Mouse (Mus musculus) heart, postnatal 0 days (tissue): ENCODE measurements around the gene Adamts12. TPM values are rescaled to one million over a fixed set of nuclear protein-coding genes. Genes with fewer than 3 reads are reported as not detected.

Experiments
- ATAC-seq: fragments of 200-750 bp; cut with Nextera tagmentation; 2 replicates; pipeline ENCODE4 v1.8.0; 2017; ENCODE audit warnings: low read depth, moderate number of reproducible peaks, moderate library complexity; ENCODE audit not compliant: insufficient read depth
- DNase-seq: peaks from one replicate; pipeline ENCODE4 v3.0.0-alpha.2; 2016; ENCODE audit warnings: low spot score
- H3K27ac ChIP-seq: fragments of 300-500 bp; sonication (generic); 2 replicates; pipeline ENCODE4 v1.5.1; 2014; ENCODE audit warnings: low read depth, mild to moderate bottlenecking
- H3K27me3 ChIP-seq: fragments of 300-500 bp; sonication (generic); 2 replicates; pipeline ENCODE4 v1.6.1; 2014; ENCODE audit warnings: low read length, mixed read lengths; ENCODE audit not compliant: control insufficient read depth, insufficient read depth
- H3K36me3 ChIP-seq: fragments of 300-500 bp; sonication (generic); replicated peaks from 2 replicates; pipeline ENCODE4 v1.6.1; 2014; ENCODE audit warnings: low read length, mixed read lengths; ENCODE audit not compliant: control insufficient read depth, insufficient read depth
- H3K4me1 ChIP-seq: fragments of 300-500 bp; sonication (generic); 2 replicates; pipeline ENCODE4 v1.6.1; 2014; ENCODE audit warnings: antibody characterized with exemption; ENCODE audit not compliant: control insufficient read depth, insufficient read depth
- H3K4me2 ChIP-seq: fragments of 300-500 bp; sonication (generic); 2 replicates; pipeline ENCODE4 v1.6.1; 2014; ENCODE audit warnings: low read depth, mild to moderate bottlenecking, low read length, moderate library complexity
- H3K4me3 ChIP-seq: fragments of 300-500 bp; sonication (generic); 2 replicates; pipeline ENCODE4 v1.5.1; 2014; ENCODE audit warnings: low read depth, low read length
- H3K9ac ChIP-seq: fragments of 300-500 bp; sonication (generic); replicated peaks from 2 replicates; pipeline ENCODE4 v1.6.1; 2014; ENCODE audit warnings: low read depth, low read length, mixed read lengths
- H3K9me3 ChIP-seq: fragments of 300-500 bp; sonication (generic); replicated peaks from 2 replicates; pipeline ENCODE4 v1.6.1; 2016; ENCODE audit warnings: low read length; ENCODE audit not compliant: control insufficient read depth
- CTCF ChIP-seq: IDR thresholded peaks from 2 replicates; pipeline ENCODE4 v1.5.1; 2016; ENCODE audit warnings: antibody characterized with exemption, control low read depth, low read depth
- EP300 ChIP-seq: IDR thresholded peaks from 2 replicates; pipeline ENCODE4 v1.6.1; 2016; ENCODE audit warnings: antibody characterized with exemption, low read depth
- WGBS: fragments of 180-500 bp; shearing (Covaris S2); extraction: QIAGEN DNeasy Blood & Tissue Kit; methylation state at CpG from one replicate; pipeline ENCODE4 v1.1.7; 2014; 5-methylcytosine and 5-hydroxymethylcytosine counted together
- polyA plus RNA-seq: library from polyadenylated mRNA; unstranded; fragments of >200 nt; fragmentation: Nextera tagmentation; extraction: Ambion mirVana; gene quantifications from 2 replicates; pipeline ENCODE4 v1.2.1, GENCODE M21; 2015
- total RNA-seq: library from RNA; depleted of rRNA; stranded (reverse); fragments of >200 nt; gene quantifications from 2 replicates; pipeline ENCODE4 v1.2.3, GENCODE M21; 2014; ENCODE audit warnings: low replicate concordance

The Adamts12 gene
- total and polyA plus RNA-seq, 2 experiments from 2014 or later, result 1.1 to 6.4 TPM

GRCm38 (mm10) chr15:11098940-11099339 is 34.4 kb downstream of the Adamts12 start:
- no peak for DNase-seq
- Histone ChIP-seq H3K4me2 (no peak overlapping the region), H3K36me3 (no peaks in the 10 kb centered on the region), H3K4me3 (no peak overlapping the region), H3K4me1 (no peaks in the 10 kb centered on the region), H3K9me3 (no peaks in the 10 kb centered on the region), H3K27me3 (no peaks in the 10 kb centered on the region), H3K9ac (no peak overlapping the region), H3K27ac (no peak overlapping the region)
- 65% methylated on average over 7 of the region's 7 CpGs for WGBS
- TF ChIP-seq EP300 (no peak), CTCF (no peak)
- no peak for ATAC-seq

- ATAC-seq (no peak), DNase-seq (no peak)
- Histone ChIP-seq H3K9ac (no peak overlapping the region), H3K27me3 (no peaks in the 10 kb centered on the region), H3K9me3 (no peaks in the 10 kb centered on the region), H3K4me3 (no peak overlapping the region), H3K4me2 (no peak overlapping the region), H3K4me1 (no peaks in the 10 kb centered on the region), H3K27ac (no peak overlapping the region), H3K36me3 (no peaks in the 10 kb centered on the region)
- 71% methylated on average over 4 of the region's 4 CpGs for WGBS
- no peak for TF ChIP-seq CTCF
- no peak for TF ChIP-seq EP300
Observed at GRCm38 (mm10) chr15:11100917-11101316, 36.3 kb downstream of the Adamts12 start.

- no peaks in the 10 kb centered on the region for H3K36me3 ChIP-seq
- no peaks in the 10 kb centered on the region for H3K9me3 ChIP-seq
- no peaks in the 10 kb centered on the region for H3K4me1 ChIP-seq
- H3K9ac ChIP-seq, result no peak overlapping the region
- no peaks in the 10 kb centered on the region for H3K27me3 ChIP-seq
- no peak overlapping the region for H3K4me3 ChIP-seq
- no peak overlapping the region for H3K27ac ChIP-seq
- H3K4me2 ChIP-seq, result no peak overlapping the region
- TF ChIP-seq CTCF, result no peak
- TF ChIP-seq EP300, result no peak
- 59% methylated on average over 2 of the region's 2 CpGs for WGBS
- DNase-seq, result no peak
- no peak for ATAC-seq
Observed at GRCm38 (mm10) chr15:11105101-11105500, 40.5 kb downstream of the Adamts12 start.

DNA sequence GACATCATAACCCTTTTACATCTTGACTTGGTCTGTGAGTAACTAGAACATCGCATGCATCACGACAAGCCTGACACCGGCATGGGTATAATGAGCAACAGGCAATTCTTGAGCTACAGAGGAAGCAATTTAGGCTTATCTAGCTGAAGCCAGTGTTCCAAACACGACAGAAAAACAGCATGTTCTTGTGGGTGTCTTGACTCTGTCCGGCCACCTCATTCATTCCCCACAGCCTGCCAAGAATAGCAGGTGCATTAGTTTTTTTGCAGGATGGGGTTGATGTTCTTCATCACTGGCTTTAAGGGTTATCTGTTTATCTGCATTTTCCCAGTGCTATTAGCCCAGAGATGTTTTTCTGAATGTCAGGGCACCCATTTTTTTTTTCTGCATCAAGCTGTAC is 42.8 kb downstream of the Adamts12 start:
- Histone ChIP-seq H3K4me1 (no peaks in the 10 kb centered on the region), H3K4me3 (no peak overlapping the region), H3K27ac (no peak overlapping the region), H3K9ac (no peak overlapping the region), H3K9me3 (no peaks in the 10 kb centered on the region), H3K27me3 (no peaks in the 10 kb centered on the region), H3K36me3 (no peaks in the 10 kb centered on the region), H3K4me2 (no peak overlapping the region)
- DNase-seq, result no peak
- no peak for ATAC-seq
- TF ChIP-seq CTCF (no peak), EP300 (no peak)
- WGBS, result 58% methylated on average over 5 of the region's 5 CpGs

DNA sequence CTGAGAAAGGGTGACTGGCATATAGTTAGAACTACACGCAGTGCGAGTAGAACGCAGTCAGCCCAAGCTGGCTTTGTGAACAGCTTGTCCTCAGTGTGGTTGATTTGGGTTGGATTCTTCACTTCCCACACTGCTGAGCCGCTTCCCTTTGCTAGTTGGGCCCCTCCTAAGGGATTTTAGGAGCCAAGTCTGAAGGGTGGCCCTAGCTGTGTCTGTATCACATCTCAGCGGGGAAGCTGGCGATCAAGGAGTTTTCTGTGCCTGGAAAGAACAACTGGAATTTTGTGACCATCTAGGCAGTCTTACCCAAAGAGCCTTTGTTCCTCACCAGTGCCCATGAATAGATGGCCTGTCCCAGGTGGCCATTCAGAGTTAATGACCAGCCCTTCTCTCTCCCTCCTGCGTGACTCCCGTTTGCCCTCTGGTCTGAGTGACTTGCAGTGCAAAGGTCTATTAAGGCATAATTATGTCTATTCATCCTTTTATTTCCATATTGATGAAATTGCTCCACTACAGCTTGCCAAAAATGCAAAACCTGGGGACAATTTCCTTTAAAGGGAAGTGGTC is 50.1 kb downstream of the Adamts12 start:
- TF ChIP-seq EP300 (no peak), CTCF (no peak)
- Histone ChIP-seq H3K27ac (no peak overlapping the region), H3K4me3 (no peak overlapping the region), H3K27me3 (no peaks in the 10 kb centered on the region), H3K4me1 (no peaks in the 10 kb centered on the region), H3K4me2 (no peak overlapping the region), H3K9me3 (no peaks in the 10 kb centered on the region), H3K36me3 (no peaks in the 10 kb centered on the region), H3K9ac (no peak overlapping the region)
- ATAC-seq (no peak), DNase-seq (no peak)
- 71% methylated on average over 8 of the region's 8 CpGs for WGBS

GRCm38 (mm10) chr15:11116303-11116702 is 51.7 kb downstream of the Adamts12 start:
- ATAC-seq, result peak; percentile 53; the same call in 1 of the 2 replicates
- 56% methylated on average over 2 of the region's 2 CpGs for WGBS

More at GRCm38 (mm10) chr15:11116303-11116702, 51.7 kb downstream of the Adamts12 start:
- no peak for DNase-seq
- TF ChIP-seq CTCF (no peak), EP300 (no peak)
- Histone ChIP-seq H3K4me1 (no peaks in the 10 kb centered on the region), H3K27ac (peak overlapping the region; percentile 22; the same call in 1 of the 2 replicates), H3K4me2 (no peak overlapping the region), H3K36me3 (no peaks in the 10 kb centered on the region), H3K9me3 (no peaks in the 10 kb centered on the region), H3K27me3 (no peaks in the 10 kb centered on the region), H3K4me3 (no peak overlapping the region), H3K9ac (no peak overlapping the region)
